Mouse (Mus musculus) midbrain, embryonic 12.5 days (tissue): ENCODE data around the gene Mov10. TPM values are rescaled to one million over a fixed set of nuclear protein-coding genes. Genes with fewer than 3 reads are reported as not detected.
"Not testable (repeated sequence)": the region's sequence is repeated elsewhere in the genome, so short reads cannot be mapped to it uniquely, and the experiment has no call there.

ENCODE experiments used
- ATAC-seq: fragments of 200-750 bp; cut with Nextera tagmentation; 2 replicates; pipeline ENCODE4 v1.8.0; 2017; ENCODE audit warnings: low read depth, moderate TSS enrichment, moderate library complexity; ENCODE audit not compliant: low FRiP score
- H3K27ac ChIP-seq: fragments of 300-500 bp; sonication (generic); replicated peaks from 2 replicates; pipeline ENCODE4 v1.5.1; 2016; ENCODE audit warnings: mild to moderate bottlenecking
- H3K27me3 ChIP-seq: fragments of 300-500 bp; sonication (generic); 2 replicates; pipeline ENCODE4 v1.6.1; 2016; ENCODE audit warnings: mild to moderate bottlenecking
- H3K36me3 ChIP-seq: fragments of 300-500 bp; sonication (generic); 2 replicates; pipeline ENCODE4 v1.6.1; 2016
- H3K4me1 ChIP-seq: fragments of 300-500 bp; sonication (generic); 2 replicates; pipeline ENCODE4 v1.6.1; 2016
- H3K4me2 ChIP-seq: fragments of 300-500 bp; sonication (generic); replicated peaks from 2 replicates; pipeline ENCODE4 v1.6.1; 2016; ENCODE audit warnings: mild to moderate bottlenecking, moderate library complexity
- H3K4me3 ChIP-seq: fragments of 300-500 bp; sonication (generic); 2 replicates; pipeline ENCODE4 v1.5.1; 2016; ENCODE audit warnings: mild to moderate bottlenecking
- H3K9ac ChIP-seq: fragments of 300-500 bp; sonication (generic); replicated peaks from 2 replicates; pipeline ENCODE4 v1.6.1; 2016; ENCODE audit warnings: mild to moderate bottlenecking, moderate library complexity
- H3K9me3 ChIP-seq: fragments of 300-500 bp; sonication (generic); 2 replicates; pipeline ENCODE4 v1.6.1; 2016; ENCODE audit warnings: mild to moderate bottlenecking
- WGBS: fragments of 180-500 bp; shearing (Covaris S2); methylation state at CpG from one replicate; pipeline ENCODE4 v1.1.7; 2016; 5-methylcytosine and 5-hydroxymethylcytosine counted together
- polyA plus RNA-seq: library from polyadenylated mRNA; unstranded; fragments of >200 nt; fragmentation: Nextera tagmentation; extraction: Ambion mirVana; gene quantifications from 2 replicates; pipeline ENCODE4 v1.2.1, GENCODE M21; 2016

Mov10 gene
- polyA plus RNA-seq, 1 experiment from 2014 or later = 14.6 TPM

- Histone ChIP-seq H3K27me3 (no peaks in the 10 kb centered on the region), H3K27ac (no peak overlapping the region), H3K36me3 (peaks cover 44% of the 10 kb centered on the region), H3K4me1 (no peaks in the 10 kb centered on the region), H3K4me2 (no peak overlapping the region), H3K9ac (no peak overlapping the region), H3K9me3 (no peaks in the 10 kb centered on the region), H3K4me3 (no peak overlapping the region)
- WGBS = 98% methylated on average over 3 of the region's 3 CpGs
- no peak for ATAC-seq
Measured at GRCm38 (mm10) chr3:104835797-104836196, 17.4 kb upstream of the Mov10 start.

- Histone ChIP-seq H3K4me2 (no peak overlapping the region), H3K4me1 (peaks cover 9% of the 10 kb centered on the region), H3K36me3 (peaks cover 27% of the 10 kb centered on the region), H3K9ac (no peak overlapping the region), H3K9me3 (no peaks in the 10 kb centered on the region), H3K27me3 (no peaks in the 10 kb centered on the region), H3K4me3 (no peak overlapping the region), H3K27ac (no peak overlapping the region)
- ATAC-seq = no peak
- 93% methylated on average over 3 of the region's 3 CpGs for WGBS
Measured at GRCm38 (mm10) chr3:104822413-104822812, 4.0 kb upstream of the Mov10 start.

GRCm38 (mm10) chr3:104820426-104820825 is 2.1 kb upstream of the Mov10 start:
- H3K9ac ChIP-seq = no peak overlapping the region
- H3K4me2 ChIP-seq = no peak overlapping the region
- no peak overlapping the region for H3K27ac ChIP-seq
- no peak for ATAC-seq
- H3K4me3 ChIP-seq = no peak overlapping the region
- no peaks in the 10 kb centered on the region for H3K27me3 ChIP-seq
- H3K4me1 ChIP-seq = peaks cover 17% of the 10 kb centered on the region
- H3K9me3 ChIP-seq = no peaks in the 10 kb centered on the region
- 57% methylated on average over 1 of the region's 1 CpGs for whole genome bisulfite sequencing
- H3K36me3 ChIP-seq = peaks cover 9% of the 10 kb centered on the region

- WGBS = 10% methylated on average over 3 of the region's 3 CpGs
- H3K27me3 ChIP-seq = no peaks in the 10 kb centered on the region
Measured at GRCm38 (mm10) chr3:104818749-104819134, 379 bp upstream of the Mov10 start.

GRCm38 (mm10) chr3:104817481-104817990 is 827 bp downstream of the Mov10 start:
- Histone ChIP-seq H3K9me3 (no peaks in the 10 kb centered on the region), H3K4me2 (peak overlapping the region; percentile 94), H3K4me3 (peak overlapping the region; percentile 64), H3K9ac (peak overlapping the region; percentile 78), H3K27ac (peak overlapping the region; percentile 49; the same call in 1 of the 2 replicates), H3K36me3 (peaks cover 5% of the 10 kb centered on the region; the same call in 1 of the 2 replicates), H3K4me1 (peaks cover 17% of the 10 kb centered on the region), H3K27me3 (no peaks in the 10 kb centered on the region)
- ATAC-seq = peak; percentile 78
- under 1% methylated on average over 46 of the region's 46 CpGs for WGBS

More at GRCm38 (mm10) chr3:104818749-104819134, 379 bp upstream of the Mov10 start:
- ATAC-seq = no peak
- Histone ChIP-seq H3K4me3 (peak overlapping the region; percentile 64), H3K36me3 (peaks cover 5% of the 10 kb centered on the region; the same call in 1 of the 2 replicates), H3K4me1 (peaks cover 17% of the 10 kb centered on the region), H3K9ac (no peak overlapping the region), H3K9me3 (no peaks in the 10 kb centered on the region), H3K4me2 (peak overlapping the region; percentile 94), H3K27ac (no peak overlapping the region)

GRCm38 (mm10) chr3:104816130-104816529 is 2.2 kb downstream of the Mov10 start:
- Histone ChIP-seq H3K4me1 (peaks cover 17% of the 10 kb centered on the region), H3K27me3 (no peaks in the 10 kb centered on the region), H3K4me3 (no peak overlapping the region), H3K9ac (no peak overlapping the region), H3K36me3 (peaks cover 5% of the 10 kb centered on the region; the same call in 1 of the 2 replicates), H3K4me2 (no peak overlapping the region), H3K27ac (no peak overlapping the region), H3K9me3 (no peaks in the 10 kb centered on the region)
- 96% methylated on average over 7 of the region's 7 CpGs for WGBS
- ATAC-seq = no peak

GRCm38 (mm10) chr3:104815346-104815745 is 3.0 kb downstream of the Mov10 start:
- peaks cover 17% of the 10 kb centered on the region for H3K4me1 ChIP-seq
- no peak overlapping the region for H3K9ac ChIP-seq
- H3K4me3 ChIP-seq = no peak overlapping the region
- H3K27me3 ChIP-seq = no peaks in the 10 kb centered on the region
- H3K9me3 ChIP-seq = no peaks in the 10 kb centered on the region
- ATAC-seq = no peak
- H3K36me3 ChIP-seq = peaks cover under 1% of the 10 kb centered on the region; the same call in 1 of the 2 replicates
- no peak overlapping the region for H3K4me2 ChIP-seq
- H3K27ac ChIP-seq = no peak overlapping the region
- WGBS = 81% methylated on average over 2 of the region's 2 CpGs

- ATAC-seq = no peak
- 94% methylated on average over 1 of the region's 1 CpGs for WGBS
- Histone ChIP-seq H3K4me1 (peaks cover 17% of the 10 kb centered on the region), H3K9me3 (no peaks in the 10 kb centered on the region), H3K27ac (no peak overlapping the region), H3K4me3 (no peak overlapping the region), H3K4me2 (no peak overlapping the region), H3K9ac (no peak overlapping the region), H3K27me3 (no peaks in the 10 kb centered on the region), H3K36me3 (no peaks in the 10 kb centered on the region)
Measured at GRCm38 (mm10) chr3:104814746-104815145, 3.6 kb downstream of the Mov10 start.

GRCm38 (mm10) chr3:104813227-104813626 is 5.1 kb downstream of the Mov10 start:
- not testable (repeated sequence) for H3K27ac ChIP-seq, H3K27me3 ChIP-seq, H3K4me3 ChIP-seq, H3K9ac ChIP-seq, H3K36me3 ChIP-seq, ATAC-seq, H3K9me3 ChIP-seq, H3K4me2 ChIP-seq
- H3K4me1 ChIP-seq = peaks cover 10% of the 10 kb centered on the region
- WGBS = 89% methylated on average over 7 of the region's 7 CpGs

- H3K9me3 ChIP-seq = no peaks in the 10 kb centered on the region
- H3K36me3 ChIP-seq = no peaks in the 10 kb centered on the region
- H3K4me2 ChIP-seq = no peak overlapping the region
- 90% methylated on average over 4 of the region's 4 CpGs for WGBS
- no peak overlapping the region for H3K9ac ChIP-seq
- 0 out of 2 replicates have a peak, but pooled peaks cover 6% of the 10 kb centered on the region for H3K4me1 ChIP-seq
- no peak overlapping the region for H3K4me3 ChIP-seq
- H3K27me3 ChIP-seq = no peaks in the 10 kb centered on the region
- ATAC-seq = no peak
- no peak overlapping the region for H3K27ac ChIP-seq
Measured at GRCm38 (mm10) chr3:104812254-104812653, 6.1 kb downstream of the Mov10 start.

- no peak overlapping the region for H3K4me2 ChIP-seq
- 16% methylated on average over 3 of the region's 3 CpGs for WGBS
- no peaks in the 10 kb centered on the region for H3K36me3 ChIP-seq
- H3K9me3 ChIP-seq = no peaks in the 10 kb centered on the region
- no peak overlapping the region for H3K27ac ChIP-seq
- no peaks in the 10 kb centered on the region for H3K27me3 ChIP-seq
- ATAC-seq = no peak
- H3K4me3 ChIP-seq = no peak overlapping the region
- no peak overlapping the region for H3K9ac ChIP-seq
- H3K4me1 ChIP-seq = 0 out of 2 replicates have a peak, but pooled peaks cover 2% of the 10 kb centered on the region
Measured at GRCm38 (mm10) chr3:104811752-104812151, 6.6 kb downstream of the Mov10 start.

GRCm38 (mm10) chr3:104805539-104805938 is 12.8 kb downstream of the Mov10 start:
- no peak overlapping the region for H3K9ac ChIP-seq
- no peak overlapping the region for H3K4me2 ChIP-seq
- no peak overlapping the region for H3K4me3 ChIP-seq
- no peaks in the 10 kb centered on the region for H3K4me1 ChIP-seq
- no peak overlapping the region for H3K27ac ChIP-seq
- ATAC-seq = no peak
- no peaks in the 10 kb centered on the region; the same call in 1 of the 2 replicates for H3K27me3 ChIP-seq
- H3K9me3 ChIP-seq = no peaks in the 10 kb centered on the region
- WGBS = 91% methylated on average over 9 of the region's 9 CpGs
- H3K36me3 ChIP-seq = no peaks in the 10 kb centered on the region

GRCm38 (mm10) chr3:104804312-104804711 is 14.1 kb downstream of the Mov10 start:
- no peak overlapping the region for H3K4me2 ChIP-seq
- H3K9me3 ChIP-seq = no peaks in the 10 kb centered on the region
- H3K4me3 ChIP-seq = no peak overlapping the region
- no peaks in the 10 kb centered on the region; the same call in 1 of the 2 replicates for H3K27me3 ChIP-seq
- no peaks in the 10 kb centered on the region for H3K4me1 ChIP-seq
- H3K9ac ChIP-seq = no peak overlapping the region
- no peak for ATAC-seq
- H3K27ac ChIP-seq = no peak overlapping the region
- no peaks in the 10 kb centered on the region for H3K36me3 ChIP-seq
- WGBS = 93% methylated on average over 10 of the region's 10 CpGs
